Mouse (Mus musculus): ENCODE results near the gene Mettl25. TPM values are rescaled to one million over a fixed set of nuclear protein-coding genes. Genes with fewer than 3 reads are reported as not detected.

Mettl25 gene
- polyA plus RNA-seq, 1 experiment from 2014 or later, result 10.0 TPM

DNA sequence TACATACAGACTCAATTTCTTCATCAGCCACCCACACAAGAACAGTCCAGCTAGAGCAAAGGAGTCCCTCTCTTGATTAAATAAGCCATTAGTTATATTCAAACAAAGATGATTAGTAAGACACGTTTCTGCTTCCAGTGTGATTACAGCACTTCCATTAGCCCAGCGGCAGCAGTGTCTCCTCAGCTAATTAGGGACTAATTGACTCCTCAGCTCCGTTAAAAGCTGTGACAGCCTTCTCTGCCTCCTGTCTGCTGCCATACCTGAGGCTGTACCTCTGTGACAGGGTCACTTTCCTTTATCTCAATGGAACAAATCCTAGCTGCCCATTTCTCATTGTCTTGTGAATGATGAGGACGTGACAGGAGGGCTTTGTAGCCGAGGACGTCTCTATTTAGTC lies 99.4 kb downstream of the Mettl25 start:
- Histone ChIP-seq H3K27ac (ENCODE audit: poor library complexity, severe bottlenecking) (no peak overlapping the region), H3K27me3 (replicated peaks) (no peaks in the 10 kb centered on the region), H3K9ac (no peak overlapping the region), H3K36me3 (no peaks in the 10 kb centered on the region), H3K4me3 (no peak overlapping the region), H3K4me2 (no peak overlapping the region), H3K4me1 (replicated peaks) (no peaks in the 10 kb centered on the region), H3K9me3 (replicated peaks) (no peaks in the 10 kb centered on the region)
- WGBS, result 63% methylated on average over 6 of the region's 6 CpGs
- no peak for ATAC-seq (ENCODE audit: insufficient number of reproducible peaks, low FRiP score)

DNA sequence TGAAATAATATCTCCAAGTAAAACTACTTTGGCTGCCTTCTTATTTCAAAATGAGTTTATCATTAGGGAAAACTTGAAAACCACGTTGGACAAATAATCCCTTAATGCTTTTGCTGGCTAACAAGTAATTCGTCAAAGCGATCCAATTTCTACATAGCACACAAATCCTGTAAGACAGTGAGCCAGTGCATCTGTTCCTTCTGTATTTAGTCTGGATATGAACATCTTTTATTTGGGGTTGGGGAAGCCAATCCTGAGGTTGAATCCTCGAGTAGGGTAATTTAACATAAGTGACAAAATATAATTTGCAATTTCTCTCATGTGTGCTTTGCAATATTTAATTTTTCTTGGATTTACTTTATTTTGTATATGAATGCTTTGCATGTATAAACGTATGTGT lies 102.2 kb downstream of the Mettl25 start:
- WGBS, result 77% methylated on average over 5 of the region's 5 CpGs
- no peaks in the 10 kb centered on the region for H3K4me1 ChIP-seq (replicated peaks)
- no peaks in the 10 kb centered on the region for H3K9me3 ChIP-seq (replicated peaks)
- no peaks in the 10 kb centered on the region for H3K27me3 ChIP-seq (replicated peaks)
- no peak overlapping the region for H3K9ac ChIP-seq
- H3K4me3 ChIP-seq, result no peak overlapping the region
- no peak overlapping the region for H3K4me2 ChIP-seq
- H3K27ac ChIP-seq (ENCODE audit: poor library complexity, severe bottlenecking), result no peak overlapping the region
- no peak for ATAC-seq (ENCODE audit: insufficient number of reproducible peaks, low FRiP score)
- no peaks in the 10 kb centered on the region for H3K36me3 ChIP-seq

DNA sequence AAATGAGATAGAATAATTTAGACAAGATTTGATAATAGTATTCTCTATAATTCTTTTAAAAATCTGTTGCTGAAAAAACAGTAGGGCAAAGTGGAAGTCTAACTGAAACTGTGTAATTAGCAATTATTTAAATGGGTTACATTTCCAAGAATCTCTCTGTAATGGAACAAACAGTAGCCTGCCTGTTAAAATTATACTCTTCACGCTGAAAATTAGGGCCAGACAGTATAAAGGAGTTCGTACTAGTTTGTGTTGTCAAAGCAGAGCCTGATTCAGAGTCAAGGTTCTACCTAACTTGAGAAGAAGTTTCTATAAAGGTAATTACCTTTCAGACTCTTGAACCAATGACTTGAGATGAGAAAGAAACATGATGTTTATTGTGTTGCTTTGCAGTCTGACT lies 113.4 kb downstream of the Mettl25 start:
- Histone ChIP-seq H3K4me2 (no peak overlapping the region), H3K9me3 (replicated peaks) (no peaks in the 10 kb centered on the region), H3K9ac (no peak overlapping the region), H3K36me3 (no peaks in the 10 kb centered on the region), H3K4me1 (replicated peaks) (no peaks in the 10 kb centered on the region), H3K27me3 (replicated peaks) (no peaks in the 10 kb centered on the region), H3K27ac (ENCODE audit: poor library complexity, severe bottlenecking) (no peak overlapping the region), H3K4me3 (no peak overlapping the region)
- 75% methylated on average over 2 of the region's 2 CpGs for WGBS
- no peak for ATAC-seq (ENCODE audit: insufficient number of reproducible peaks, low FRiP score)

DNA sequence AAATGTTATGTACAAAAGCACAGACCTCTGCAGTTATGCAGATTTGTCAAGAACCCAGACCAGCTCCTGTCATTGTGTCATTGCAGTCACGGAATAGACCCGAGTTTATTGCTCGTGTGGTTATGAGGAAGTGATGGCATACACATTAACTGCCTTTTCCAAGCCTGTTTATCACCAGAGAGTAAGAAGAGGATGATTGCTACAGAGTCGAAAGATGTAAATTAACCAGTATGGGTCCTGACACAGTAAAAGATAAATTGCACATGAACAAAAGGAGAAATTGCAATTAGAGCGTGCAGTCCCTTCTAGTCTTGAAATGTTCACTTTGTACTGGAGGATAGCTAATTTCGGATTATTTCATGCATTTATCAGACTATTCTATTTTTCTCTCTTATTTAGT lies 113.8 kb downstream of the Mettl25 start:
- no peak overlapping the region for H3K4me2 ChIP-seq

DNA sequence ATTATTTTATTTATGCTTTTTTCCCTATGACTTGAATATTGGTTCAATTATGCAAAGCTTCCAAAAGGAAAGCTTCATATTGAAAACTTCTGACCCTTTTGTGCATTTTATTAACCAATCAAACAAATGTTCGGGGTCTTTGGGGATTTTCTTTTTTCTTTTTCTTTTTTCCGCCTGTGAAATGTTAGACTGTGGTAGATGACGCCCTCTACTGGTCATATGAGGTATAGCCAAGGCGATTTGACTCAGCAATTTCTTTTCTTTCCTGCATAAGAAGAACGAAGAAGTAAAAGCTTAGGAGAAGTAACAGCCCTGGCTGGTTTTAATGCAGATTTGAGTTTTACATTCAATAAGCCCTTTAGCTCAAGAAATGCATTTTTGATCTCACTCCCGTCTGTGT lies 126.3 kb downstream of the Mettl25 start:
- Histone ChIP-seq H3K4me1 (replicated peaks) (no peaks in the 10 kb centered on the region), H3K4me2 (no peak overlapping the region), H3K27me3 (replicated peaks) (no peaks in the 10 kb centered on the region), H3K9ac (no peak overlapping the region), H3K4me3 (no peak overlapping the region), H3K9me3 (replicated peaks) (no peaks in the 10 kb centered on the region), H3K36me3 (no peaks in the 10 kb centered on the region), H3K27ac (ENCODE audit: poor library complexity, severe bottlenecking) (no peak overlapping the region)
- 11% methylated on average over 6 of the region's 6 CpGs for WGBS
- ATAC-seq (ENCODE audit: insufficient number of reproducible peaks, low FRiP score), result no peak

More for the DNA sequence above, 113.8 kb downstream of the Mettl25 start:
- Histone ChIP-seq H3K4me1 (replicated peaks) (no peaks in the 10 kb centered on the region), H3K4me3 (no peak overlapping the region), H3K9me3 (replicated peaks) (no peaks in the 10 kb centered on the region), H3K9ac (no peak overlapping the region), H3K27ac (ENCODE audit: poor library complexity, severe bottlenecking) (no peak overlapping the region), H3K36me3 (no peaks in the 10 kb centered on the region), H3K27me3 (replicated peaks) (no peaks in the 10 kb centered on the region)
- 76% methylated on average over 6 of the region's 6 CpGs for WGBS
- no peak for ATAC-seq (ENCODE audit: insufficient number of reproducible peaks, low FRiP score)

DNA sequence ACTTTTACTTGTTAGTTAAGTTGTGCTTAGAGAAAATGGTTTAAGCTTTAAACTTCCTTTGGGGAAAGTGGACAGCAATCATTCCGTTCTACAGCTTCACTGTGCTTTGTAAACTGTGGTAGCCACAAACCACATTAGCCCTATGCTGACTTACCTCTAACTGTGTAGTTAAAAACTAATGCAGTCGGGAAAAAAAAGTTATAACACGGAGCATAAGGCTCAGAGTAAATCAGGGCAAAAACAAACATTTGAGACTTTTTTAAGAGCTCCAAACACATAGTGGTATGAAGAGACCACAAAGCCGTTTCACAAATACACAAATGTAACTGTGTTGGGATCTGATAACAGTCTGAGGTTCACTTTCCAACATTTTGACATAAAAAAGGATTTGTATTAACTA lies 126.8 kb downstream of the Mettl25 start:
- Histone ChIP-seq H3K36me3 (no peaks in the 10 kb centered on the region), H3K27ac (ENCODE audit: poor library complexity, severe bottlenecking) (no peak overlapping the region), H3K4me2 (no peak overlapping the region), H3K9me3 (replicated peaks) (no peaks in the 10 kb centered on the region), H3K9ac (no peak overlapping the region), H3K4me1 (replicated peaks) (no peaks in the 10 kb centered on the region), H3K4me3 (no peak overlapping the region), H3K27me3 (replicated peaks) (no peaks in the 10 kb centered on the region)
- WGBS, result 55% methylated on average over 4 of the region's 4 CpGs
- no peak for ATAC-seq (ENCODE audit: insufficient number of reproducible peaks, low FRiP score)

DNA sequence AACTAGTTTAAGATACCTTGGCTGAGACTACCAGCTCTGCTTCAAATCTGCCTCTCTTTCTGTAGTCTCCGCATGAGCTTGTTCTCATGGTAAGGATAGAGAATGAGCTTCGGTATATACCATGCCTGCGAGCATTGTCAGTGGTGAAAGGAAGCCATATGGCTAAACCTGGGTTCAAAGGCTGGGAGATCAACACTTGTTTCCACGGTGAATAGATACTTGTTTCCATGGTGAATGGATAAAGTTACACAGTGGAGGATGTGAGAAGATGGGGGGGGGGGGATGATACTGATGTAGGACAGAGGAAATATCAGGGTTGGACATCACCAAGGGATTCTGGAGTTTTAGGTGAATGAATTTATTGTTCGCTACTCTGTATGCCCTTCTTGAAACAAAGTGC lies 128.0 kb downstream of the Mettl25 start:
- no peak overlapping the region for H3K27ac ChIP-seq (ENCODE audit: poor library complexity, severe bottlenecking)
- no peaks in the 10 kb centered on the region for H3K27me3 ChIP-seq (replicated peaks)
- no peaks in the 10 kb centered on the region for H3K9me3 ChIP-seq (replicated peaks)
- no peak overlapping the region for H3K4me3 ChIP-seq
- no peaks in the 10 kb centered on the region for H3K36me3 ChIP-seq
- no peak overlapping the region for H3K4me2 ChIP-seq
- no peak for ATAC-seq (ENCODE audit: insufficient number of reproducible peaks, low FRiP score)
- WGBS, result 74% methylated on average over 5 of the region's 5 CpGs
- no peaks in the 10 kb centered on the region for H3K4me1 ChIP-seq (replicated peaks)
- no peak overlapping the region for H3K9ac ChIP-seq

Other genes with a start within 250 kb of the Mettl25 start
- 40.8 and 45.0 TPM in 2 replicates for gene Ccdc59, start 313 bp downstream of the Mettl25 start, polyA plus RNA-seq (2016; fragmentation: Nextera tagmentation; extraction: Ambion mirVana)

Data from heart, embryonic 12.5 days (tissue).